Mouse (Mus musculus) stomach, postnatal 0 days (tissue): Measurements from ENCODE around the gene St6galnac4. TPM values are rescaled to one million over a fixed set of nuclear protein-coding genes. Genes with fewer than 3 reads are reported as not detected.
A peak's percentile ranks its signal among the peaks of the same experiment; 100 is the strongest.

Source experiments
- ATAC-seq: fragments of 200-750 bp; cut with Nextera tagmentation; 2 replicates; pipeline ENCODE4 v1.8.0; 2017; ENCODE audit not compliant: low FRiP score, low TSS enrichment
- DNase-seq: peaks from one replicate; pipeline ENCODE4 v3.0.0-alpha.2; 2016; ENCODE audit warnings: low spot score
- H3K27ac ChIP-seq: fragments of 300-500 bp; sonication (generic); replicated peaks from 2 replicates; pipeline ENCODE4 v1.5.1; 2014; ENCODE audit warnings: mild to moderate bottlenecking, control low read depth
- H3K27me3 ChIP-seq: fragments of 300-500 bp; sonication (generic); 2 replicates; pipeline ENCODE4 v1.6.1; 2014; ENCODE audit warnings: low read length; ENCODE audit not compliant: control insufficient read depth, insufficient read depth
- H3K36me3 ChIP-seq: fragments of 300-500 bp; sonication (generic); 2 replicates; pipeline ENCODE4 v1.6.1; 2014; ENCODE audit warnings: low read length, mixed read lengths; ENCODE audit not compliant: control insufficient read depth, insufficient read depth
- H3K4me1 ChIP-seq: fragments of 300-500 bp; sonication (generic); replicated peaks from 2 replicates; pipeline ENCODE4 v1.6.1; 2014; ENCODE audit warnings: antibody characterized with exemption; ENCODE audit not compliant: control insufficient read depth, insufficient read depth
- H3K4me2 ChIP-seq: fragments of 300-500 bp; sonication (generic); replicated peaks from 2 replicates; pipeline ENCODE4 v1.6.1; 2014; ENCODE audit warnings: low read depth, mild to moderate bottlenecking, control low read depth, moderate library complexity
- H3K4me3 ChIP-seq: fragments of 300-500 bp; sonication (generic); 2 replicates; pipeline ENCODE4 v1.5.1; 2014; ENCODE audit warnings: low read depth, low read length, control low read depth
- H3K9ac ChIP-seq: fragments of 300-500 bp; sonication (generic); 2 replicates; pipeline ENCODE4 v1.6.1; 2014; ENCODE audit warnings: mild to moderate bottlenecking, low read length, control low read depth, mixed read lengths
- H3K9me3 ChIP-seq: fragments of 300-500 bp; sonication (generic); 2 replicates; pipeline ENCODE4 v1.6.1; 2016; ENCODE audit warnings: low read length; ENCODE audit not compliant: control insufficient read depth
- CTCF ChIP-seq: IDR thresholded peaks from 2 replicates; pipeline ENCODE4 v1.5.1; 2016; ENCODE audit warnings: antibody characterized with exemption, low read depth, mild to moderate bottlenecking, moderate library complexity
- EP300 ChIP-seq: optimal IDR thresholded peaks from 2 replicates; pipeline ENCODE3; 2016; ENCODE audit warnings: antibody characterized with exemption
- WGBS: fragments of 180-500 bp; shearing (Covaris S2); extraction: QIAGEN DNeasy Blood & Tissue Kit; methylation state at CpG from one replicate; pipeline ENCODE4 v1.1.7; 2014; 5-methylcytosine and 5-hydroxymethylcytosine counted together
- polyA plus RNA-seq: library from polyadenylated mRNA; unstranded; fragments of >200 nt; fragmentation: Nextera tagmentation; extraction: Ambion mirVana; gene quantifications from 2 replicates; pipeline ENCODE4 v1.2.1, GENCODE M21; 2015

Gene St6galnac4
- polyA plus RNA-seq, 1 experiment from 2014 or later: 7.7 TPM

- Histone ChIP-seq H3K9ac (no peak overlapping the region), H3K4me2 (no peak overlapping the region), H3K36me3 (no peaks in the 10 kb centered on the region), H3K27me3 (no peaks in the 10 kb centered on the region), H3K4me1 (peaks cover 13% of the 10 kb centered on the region), H3K4me3 (no peak overlapping the region), H3K27ac (no peak overlapping the region), H3K9me3 (no peaks in the 10 kb centered on the region)
- WGBS: 95% methylated on average over 4 of the region's 4 CpGs
- TF ChIP-seq EP300: no peak
- TF ChIP-seq CTCF: peak; percentile 57
- ATAC-seq: no peak
- no peak for DNase-seq
Observed at GRCm38 (mm10) chr2:32617601-32618000, 30.7 kb downstream of the St6galnac4 start.

- Histone ChIP-seq H3K27me3 (no peaks in the 10 kb centered on the region), H3K9ac (no peak overlapping the region), H3K27ac (no peak overlapping the region), H3K36me3 (no peaks in the 10 kb centered on the region), H3K9me3 (no peaks in the 10 kb centered on the region), H3K4me3 (no peak overlapping the region), H3K4me2 (no peak overlapping the region), H3K4me1 (peaks cover 13% of the 10 kb centered on the region)
- DNase-seq: no peak
- WGBS: 88% methylated on average over 9 of the region's 9 CpGs
- ATAC-seq: no peak
- TF ChIP-seq CTCF: no peak
- no peak for TF ChIP-seq EP300
Observed at GRCm38 (mm10) chr2:32618051-32618450, 31.2 kb downstream of the St6galnac4 start.

GRCm38 (mm10) chr2:32620682-32621516, 34.0 kb downstream of the St6galnac4 start:
- no peak for TF ChIP-seq CTCF
- TF ChIP-seq EP300: no peak
- H3K36me3 ChIP-seq: no peaks in the 10 kb centered on the region
- H3K4me3 ChIP-seq: no peak overlapping the region
- no peaks in the 10 kb centered on the region for H3K27me3 ChIP-seq
- no peaks in the 10 kb centered on the region for H3K9me3 ChIP-seq
- ATAC-seq: peak; percentile 33
- peak; percentile 53 for DNase-seq
- H3K9ac ChIP-seq: peak overlapping the region; percentile 23; the same call in 1 of the 2 replicates
- peaks cover 16% of the 10 kb centered on the region for H3K4me1 ChIP-seq
- peak overlapping the region; percentile 75 for H3K27ac ChIP-seq
- WGBS: 23% methylated on average over 4 of the region's 4 CpGs
- H3K4me2 ChIP-seq: 0 out of 2 replicates have a peak overlapping the region, but pooled peaks have one; percentile 14

- 0 out of 2 replicates have a peak within 1 kb of the TSS, but pooled peaks have one; percentile 14 for H3K4me2 ChIP-seq
- no peak within 1 kb of the TSS for H3K4me3 ChIP-seq
- no peak for TF ChIP-seq EP300
- no peak for TF ChIP-seq CTCF
- H3K9me3 ChIP-seq: no peaks in the 10 kb centered on the region
- WGBS: 25% methylated on average over 7 of the region's 7 CpGs
- H3K27me3 ChIP-seq: no peaks in the 10 kb centered on the region
- no peak for ATAC-seq
- peaks cover 17% of the 10 kb centered on the region for H3K4me1 ChIP-seq
- peak within 1 kb of the TSS; percentile 75 for H3K27ac ChIP-seq
- no peak within 1 kb of the TSS; the same call in 1 of the 2 replicates for H3K9ac ChIP-seq
- no peaks in the 10 kb centered on the region for H3K36me3 ChIP-seq
- DNase-seq: no peak
Observed at GRCm38 (mm10) chr2:32621517-32621859, 34.6 kb downstream of the St6galnac4 start, which contains the start of gene Ak1. TSS of gene Ak1 (plus strand) at chr2:32621758.

GRCm38 (mm10) chr2:32624111-32624748, 37.3 kb downstream of the St6galnac4 start:
- TF ChIP-seq EP300 (no peak), CTCF (no peak)
- Histone ChIP-seq H3K9me3 (no peaks in the 10 kb centered on the region), H3K36me3 (no peaks in the 10 kb centered on the region), H3K27ac (peak overlapping the region; percentile 18; the same call in 1 of the 2 replicates), H3K27me3 (no peaks in the 10 kb centered on the region), H3K4me1 (peaks cover 22% of the 10 kb centered on the region), H3K4me3 (no peak overlapping the region), H3K9ac (no peak overlapping the region), H3K4me2 (no peak overlapping the region)
- no peak for ATAC-seq
- no peak for DNase-seq
- 61% methylated on average over 5 of the region's 5 CpGs for WGBS
